Mouse (Mus musculus) heart, adult 9 months (tissue): ENCODE data around the gene Wdr82.
A peak's percentile ranks its signal among the peaks of the same experiment; 100 is the strongest.

Source experiments
- DNase-seq, 2 experiments: peaks; one replicate each; pipeline ENCODE4 v3.0.0; 2022; ENCODE audit warnings: low spot score in 2 of 2

The Wdr82 gene

GRCm38 (mm10) chr9:106225469-106226150 is 54.9 kb downstream of the Wdr82 start:
- DNase-seq, result no peak

- DNase-seq, result peak; percentile 54 to 64
Measured at GRCm38 (mm10) chr9:106226151-106226682, 55.5 kb downstream of the Wdr82 start.

GRCm38 (mm10) chr9:106227790-106228429 is 57.2 kb downstream of the Wdr82 start:
- DNase-seq, result no peak

GRCm38 (mm10) chr9:106230051-106230733 is 59.5 kb downstream of the Wdr82 start:
- DNase-seq, result no peak

GRCm38 (mm10) chr9:106230734-106231106 is 60.0 kb downstream of the Wdr82 start:
- no peak for DNase-seq

GRCm38 (mm10) chr9:106231220-106231619 is 60.5 kb downstream of the Wdr82 start:
- no peak for DNase-seq

- no peak for DNase-seq
Measured at GRCm38 (mm10) chr9:106231816-106232215, 61.1 kb downstream of the Wdr82 start.

- no peak for DNase-seq
Measured at GRCm38 (mm10) chr9:106232956-106233355, 62.2 kb downstream of the Wdr82 start.

- DNase-seq, result no peak
Measured at GRCm38 (mm10) chr9:106233953-106234352, 63.2 kb downstream of the Wdr82 start.

- peak; percentile 56 to 63 for DNase-seq
Measured at GRCm38 (mm10) chr9:106235194-106235830, 64.6 kb downstream of the Wdr82 start.

- no peak for DNase-seq
Measured at GRCm38 (mm10) chr9:106236156-106236817, 65.6 kb downstream of the Wdr82 start.

GRCm38 (mm10) chr9:106236818-106237211 is 66.1 kb downstream of the Wdr82 start:
- no peak for DNase-seq

GRCm38 (mm10) chr9:106237401-106237800 is 66.7 kb downstream of the Wdr82 start:
- no peak for DNase-seq

GRCm38 (mm10) chr9:106237878-106238277 is 67.2 kb downstream of the Wdr82 start:
- no peak for DNase-seq
